Mouse (Mus musculus) frontal cortex, postnatal 14 days (tissue): ENCODE results near the gene Nos1.

Source experiments
- DNase-seq, 2 experiments: peaks; one replicate each; pipeline ENCODE4 v3.0.0; 2022; ENCODE audit warnings: low spot score in 2 of 2

The Nos1 gene

GRCm38 (mm10) chr5:117898055-117898806, 117.4 kb downstream of the Nos1 start:
- DNase-seq, result no peak

GRCm38 (mm10) chr5:117899361-117899760, 118.5 kb downstream of the Nos1 start:
- DNase-seq, result no peak

- DNase-seq, result no peak
These were observed 120.3 kb downstream of the Nos1 start for GRCm38 (mm10) chr5:117900921-117901705.

- DNase-seq, result no peak
These were observed 122.7 kb downstream of the Nos1 start for GRCm38 (mm10) chr5:117903534-117903933.

- no peak for DNase-seq
These were observed 124.9 kb downstream of the Nos1 start for GRCm38 (mm10) chr5:117905728-117906127.

- DNase-seq, result no peak
These were observed 128.7 kb downstream of the Nos1 start for GRCm38 (mm10) chr5:117909524-117909923.

- peak in 1 of 2 experiments; percentile 14 for DNase-seq
These were observed 135.5 kb downstream of the Nos1 start for GRCm38 (mm10) chr5:117916349-117916748.

DNA sequence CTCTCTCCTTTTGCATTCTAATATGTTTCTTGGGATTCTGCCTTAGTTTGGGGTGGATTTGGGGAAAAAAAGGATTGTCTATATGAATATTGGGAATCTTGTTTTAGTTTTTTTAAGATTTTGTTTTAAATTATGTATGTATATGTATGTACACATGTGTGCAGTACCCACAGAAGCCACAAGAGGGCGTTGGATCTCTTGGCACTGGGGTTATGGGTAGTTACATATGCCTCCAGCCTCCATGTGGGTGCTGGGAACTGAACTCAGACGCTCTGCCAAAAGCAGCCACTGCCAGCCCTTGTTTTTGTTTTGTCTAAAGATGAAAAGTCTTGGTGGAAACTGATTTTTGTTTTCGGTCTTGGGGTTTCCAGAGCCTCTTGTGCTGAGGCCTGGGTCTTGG, 136.1 kb downstream of the Nos1 start:
- DNase-seq, result no peak

GRCm38 (mm10) chr5:117921786-117922528, 141.1 kb downstream of the Nos1 start:
- DNase-seq, result no peak

DNA sequence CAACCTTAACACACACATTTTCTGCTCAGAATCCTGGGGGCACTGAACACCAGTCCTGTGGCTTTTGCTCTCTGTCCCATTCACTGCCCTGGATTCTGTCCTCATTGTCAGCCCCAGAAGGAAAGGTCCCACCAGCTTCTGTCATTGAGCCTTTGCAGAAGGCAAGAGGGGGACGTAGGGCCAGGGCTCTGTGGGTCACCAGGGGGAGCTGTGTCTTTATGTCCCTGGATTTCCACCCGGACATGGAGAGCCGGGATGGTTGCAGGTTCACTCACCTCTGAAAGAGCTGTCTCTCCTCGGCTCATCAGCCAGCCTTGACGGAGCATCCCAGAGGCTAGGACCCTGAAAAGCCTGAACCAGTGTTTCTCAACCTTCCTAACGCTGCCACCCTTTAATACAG, 142.9 kb downstream of the Nos1 start:
- DNase-seq, result no peak

DNA sequence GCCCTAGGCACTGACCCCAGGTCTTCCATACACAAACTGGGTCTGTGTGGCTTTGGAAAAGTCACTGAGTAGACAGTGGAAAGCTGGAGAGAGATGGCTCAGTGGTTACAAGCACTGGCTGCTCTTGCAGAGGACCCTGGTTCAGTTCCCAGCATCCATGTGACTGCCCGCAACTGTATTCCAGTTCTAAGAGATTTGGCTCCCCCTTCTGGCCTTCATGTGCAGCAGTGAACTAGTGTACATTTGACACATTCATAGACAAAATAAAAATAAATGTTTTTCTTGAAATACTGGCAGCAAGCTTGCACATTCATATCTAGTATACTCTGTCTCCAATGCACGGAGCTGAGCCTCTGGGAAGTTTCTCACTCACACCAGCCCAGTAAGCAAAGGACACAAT, 147.7 kb downstream of the Nos1 start:
- DNase-seq, result no peak

DNA sequence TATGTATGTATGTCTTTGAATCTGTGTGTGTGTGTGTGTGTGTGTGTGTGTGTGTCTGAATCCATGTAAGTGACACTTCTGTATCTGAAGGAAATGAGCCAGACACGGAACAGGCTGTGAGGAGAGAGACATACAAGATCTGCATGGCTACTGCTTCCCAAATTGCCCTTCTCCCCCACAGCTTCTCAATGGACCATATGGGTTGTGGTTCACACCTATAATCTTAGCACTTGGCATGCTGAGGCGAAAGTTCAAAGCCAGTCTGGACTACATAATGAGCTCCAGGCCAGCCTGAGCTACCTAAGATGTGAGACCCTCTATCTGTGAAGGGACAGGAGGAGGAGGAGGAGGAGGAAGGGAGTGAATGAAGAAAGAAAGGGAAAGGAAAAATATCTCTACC, 151.4 kb downstream of the Nos1 start:
- DNase-seq, result no peak

DNA sequence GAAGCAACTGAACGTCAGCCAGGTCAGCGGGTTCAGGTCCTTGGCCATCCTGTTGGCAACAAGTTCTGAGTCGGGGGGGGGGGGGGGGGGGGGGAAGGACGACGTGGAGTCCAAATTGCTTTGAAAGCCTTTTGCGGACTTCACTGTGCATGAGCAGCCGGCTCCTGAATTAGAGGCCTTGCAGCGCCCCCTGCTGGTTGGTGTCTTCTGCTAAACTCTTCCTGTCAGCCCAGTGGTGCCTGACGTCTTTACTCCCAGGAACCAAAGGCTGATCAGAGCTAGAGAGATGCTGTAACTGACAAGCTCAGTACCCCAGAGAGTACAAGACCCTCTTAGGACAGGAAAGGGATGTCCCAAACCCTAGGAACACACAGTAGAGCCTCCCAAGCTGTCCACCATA, 152.0 kb downstream of the Nos1 start:
- DNase-seq, result peak; percentile 60 to 89

DNA sequence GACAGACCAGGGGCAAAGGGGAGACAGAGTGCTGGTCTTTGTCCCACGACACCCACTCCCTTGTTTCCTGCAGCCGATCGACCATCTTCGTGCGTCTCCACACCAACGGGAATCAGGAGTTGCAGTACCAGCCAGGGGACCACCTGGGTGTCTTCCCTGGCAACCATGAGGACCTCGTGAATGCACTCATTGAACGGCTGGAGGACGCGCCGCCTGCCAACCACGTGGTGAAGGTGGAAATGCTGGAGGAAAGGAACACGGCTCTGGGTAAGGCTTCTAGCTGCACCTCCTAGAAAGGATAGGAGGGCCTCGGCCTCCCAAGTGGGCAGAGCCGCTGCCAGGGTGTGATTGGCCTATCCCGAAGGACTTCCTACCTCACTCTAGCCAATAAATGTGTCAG, 155.5 kb downstream of the Nos1 start:
- no peak for DNase-seq

DNA sequence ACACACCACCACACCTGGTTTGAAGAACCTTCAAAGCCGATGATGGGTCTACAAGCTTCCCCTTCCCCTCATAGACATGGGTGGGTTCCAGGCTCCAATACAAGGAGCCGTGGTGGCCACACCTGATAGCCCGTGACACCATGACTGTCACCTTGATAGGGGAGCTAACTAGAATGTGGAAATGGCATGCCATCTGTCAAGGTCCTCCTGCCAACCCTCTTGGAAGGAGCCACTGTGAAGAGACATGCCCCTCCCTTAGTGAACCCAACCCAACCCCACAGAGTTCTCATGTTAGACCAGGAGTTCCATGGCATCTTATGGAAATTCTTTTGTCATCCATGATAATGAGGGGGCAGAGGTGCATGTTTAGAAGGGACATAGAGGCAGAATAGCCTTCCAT, 156.4 kb downstream of the Nos1 start:
- no peak for DNase-seq

GRCm38 (mm10) chr5:117938182-117938581, 157.3 kb downstream of the Nos1 start:
- peak in 1 of 2 experiments; percentile 30 for DNase-seq

DNA sequence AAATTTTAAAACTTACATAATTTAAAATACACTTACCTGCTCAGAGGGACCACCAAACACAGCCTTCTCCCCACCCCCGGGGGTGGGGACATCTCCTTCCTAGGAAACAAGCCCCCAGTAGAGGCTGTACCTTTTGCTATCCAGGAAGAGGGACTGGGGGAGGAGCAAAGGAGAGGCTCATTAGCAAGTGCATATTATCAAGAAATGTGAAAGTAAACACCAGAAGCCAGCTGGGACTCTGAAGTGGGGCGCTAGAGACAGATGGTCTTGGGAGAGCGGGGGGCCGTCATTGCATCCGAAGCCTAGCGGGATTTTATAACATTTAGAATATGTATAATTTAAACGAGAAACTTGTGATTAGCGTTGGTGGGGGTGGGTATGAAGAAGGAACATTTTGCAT, 158.6 kb downstream of the Nos1 start:
- peak in 1 of 2 experiments; percentile 27 for DNase-seq

DNA sequence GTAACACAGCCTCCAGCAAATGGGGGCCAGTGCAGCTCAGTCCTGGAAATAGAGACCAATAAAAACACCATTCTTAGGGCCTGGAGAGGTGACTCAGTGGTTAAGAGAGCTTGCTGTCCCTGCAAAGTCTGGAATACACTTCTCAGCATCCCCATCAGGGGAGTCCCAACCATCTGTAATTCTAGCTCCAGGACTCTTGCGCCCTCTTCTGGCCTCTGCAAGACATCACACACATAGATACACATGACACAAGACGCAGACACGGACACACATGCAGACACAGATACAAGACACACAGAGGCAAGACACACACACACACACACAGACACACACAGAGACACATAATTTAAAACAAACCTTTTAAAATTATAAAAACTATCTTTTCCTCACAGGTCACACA, 160.7 kb downstream of the Nos1 start:
- DNase-seq, result no peak

DNA sequence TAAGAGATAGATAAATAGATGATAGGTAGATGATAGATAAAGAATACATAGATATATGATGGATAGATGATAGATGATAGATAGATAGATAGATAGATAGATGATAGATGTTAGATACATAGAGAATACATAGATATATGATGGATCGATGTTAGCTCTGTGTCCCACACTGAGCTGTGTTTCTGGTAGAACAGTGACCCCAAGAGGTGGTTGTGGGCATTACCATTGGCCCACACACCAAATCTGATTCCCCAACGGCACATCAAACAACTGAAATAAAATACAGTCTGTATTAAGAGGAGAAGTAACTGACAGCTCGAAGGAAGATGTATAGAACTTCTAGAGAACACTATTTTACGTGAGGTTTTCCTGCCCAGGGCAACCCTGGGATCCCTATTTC, 165.8 kb downstream of the Nos1 start:
- peak in 1 of 2 experiments; percentile 53 for DNase-seq

DNA sequence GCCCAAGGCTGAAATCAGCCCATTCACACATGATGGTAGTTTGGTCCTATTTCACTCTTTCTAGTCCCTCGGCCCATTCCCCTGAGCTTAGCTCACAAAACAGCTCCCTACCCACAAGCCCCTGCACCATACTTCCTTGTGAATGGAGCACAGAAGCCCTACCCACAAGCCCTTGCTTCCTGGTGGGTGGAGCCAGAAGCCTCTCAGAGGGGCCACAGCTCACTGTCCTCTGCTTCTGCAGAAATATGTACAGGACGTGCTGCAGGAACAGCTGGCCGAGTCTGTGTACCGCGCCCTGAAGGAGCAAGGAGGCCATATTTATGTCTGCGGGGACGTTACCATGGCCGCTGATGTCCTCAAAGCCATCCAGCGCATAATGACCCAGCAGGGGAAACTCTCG, 168.6 kb downstream of the Nos1 start:
- no peak for DNase-seq

GRCm38 (mm10) chr5:117953893-117954292, 173.1 kb downstream of the Nos1 start:
- no peak for DNase-seq

DNA sequence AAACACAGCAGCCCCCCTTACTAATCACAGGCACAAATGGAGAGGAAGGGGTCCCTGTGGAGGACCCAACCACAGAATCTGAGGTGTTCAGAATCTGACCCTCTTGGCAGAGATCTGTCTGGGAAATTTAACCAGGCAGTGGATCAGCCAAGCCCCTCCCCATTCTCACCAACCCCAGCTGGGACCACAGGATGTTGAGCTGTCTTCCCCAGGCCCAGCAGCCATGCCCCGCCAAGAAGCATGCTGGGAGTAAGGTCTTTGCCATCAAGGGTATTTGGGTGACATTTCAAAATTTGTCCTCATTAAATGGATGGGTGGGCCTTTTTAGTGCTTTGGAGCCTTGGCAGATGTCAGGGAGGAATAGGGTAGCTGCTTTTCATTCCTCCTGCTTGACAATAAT, 173.6 kb downstream of the Nos1 start:
- DNase-seq, result no peak
